Mouse (Mus musculus): Measurements from ENCODE around the gene Osbpl3.
A peak's percentile ranks its signal among the peaks of the same experiment; 100 is the strongest.

Osbpl3 gene

DNA sequence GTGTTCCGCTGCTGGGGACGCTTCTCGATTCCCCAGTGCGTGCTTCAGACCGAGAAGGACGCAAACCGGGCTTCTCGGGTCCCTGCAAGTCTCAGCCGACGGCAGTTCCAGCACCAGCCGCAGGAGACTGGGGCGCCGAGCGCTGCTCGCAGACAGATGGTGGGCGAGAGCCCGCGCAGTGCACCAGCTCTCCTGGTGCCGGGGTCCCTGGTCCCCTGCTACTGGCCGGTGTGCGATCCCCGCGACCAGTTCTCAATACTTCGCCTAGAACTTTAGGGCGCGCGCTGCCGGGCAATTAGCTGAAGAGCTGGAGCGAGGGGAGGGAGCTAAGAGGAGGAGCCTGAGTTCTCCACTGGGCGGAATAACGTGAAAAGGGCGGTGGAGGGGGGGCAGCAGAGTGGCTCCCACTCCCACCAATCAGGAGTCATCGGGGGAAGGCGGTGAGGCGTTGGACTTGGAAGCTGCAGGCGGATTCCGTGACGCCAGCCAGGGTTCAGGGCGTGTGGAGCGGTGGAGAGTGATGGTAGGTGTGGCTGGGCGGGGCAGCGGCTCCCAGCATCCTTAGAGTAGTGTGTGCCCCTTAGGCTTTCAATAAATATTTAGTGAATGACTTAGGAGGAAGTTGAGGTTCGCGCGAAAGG lies at the start of gene Osbpl3:
TSS of gene Osbpl3 (minus strand) at position 373 of the 641 bp plus-strand sequence.
- peak; percentile 85 for DNase-seq

DNA sequence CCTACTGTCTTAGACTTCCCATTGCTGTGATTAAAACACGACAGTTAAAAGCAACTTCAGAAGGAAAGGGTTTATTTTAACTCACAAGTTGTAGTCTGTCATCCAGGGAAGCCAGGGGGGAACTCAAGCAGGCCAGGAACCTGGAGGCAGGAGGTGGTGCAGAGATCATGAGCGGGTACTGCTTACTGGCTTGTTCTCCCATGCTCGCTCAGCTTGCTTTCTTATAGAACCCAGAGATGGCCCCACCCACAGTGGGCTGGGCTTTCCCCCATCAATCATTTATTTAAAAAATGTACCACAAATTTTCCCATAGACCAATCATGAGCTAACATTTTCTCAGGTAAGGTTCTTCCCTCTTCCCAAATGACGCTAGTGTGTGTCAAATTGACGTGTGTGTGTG lies 49.5 kb upstream of the Osbpl3 start:
- peak; percentile 9 for DNase-seq

DNA sequence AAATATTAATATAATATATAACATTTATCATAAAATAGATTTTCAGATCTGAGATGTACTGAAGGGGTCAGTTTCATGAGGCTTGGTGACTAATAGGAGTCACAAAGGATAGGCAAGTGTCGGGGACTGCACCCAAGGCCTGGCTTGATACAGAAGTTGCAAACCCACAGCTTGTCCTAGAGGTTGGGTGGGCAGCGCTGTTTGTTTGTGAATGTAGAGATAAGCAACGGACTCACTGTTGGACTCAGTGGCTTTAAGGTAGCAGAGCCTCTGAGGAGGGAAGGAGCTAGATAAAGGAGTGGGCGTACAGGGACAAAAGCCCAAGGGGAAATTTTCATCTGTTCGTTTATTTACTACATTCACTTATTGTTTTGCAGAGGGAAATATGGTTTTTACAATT lies 48.7 kb upstream of the Osbpl3 start:
- DNase-seq, result peak; percentile 59

DNA sequence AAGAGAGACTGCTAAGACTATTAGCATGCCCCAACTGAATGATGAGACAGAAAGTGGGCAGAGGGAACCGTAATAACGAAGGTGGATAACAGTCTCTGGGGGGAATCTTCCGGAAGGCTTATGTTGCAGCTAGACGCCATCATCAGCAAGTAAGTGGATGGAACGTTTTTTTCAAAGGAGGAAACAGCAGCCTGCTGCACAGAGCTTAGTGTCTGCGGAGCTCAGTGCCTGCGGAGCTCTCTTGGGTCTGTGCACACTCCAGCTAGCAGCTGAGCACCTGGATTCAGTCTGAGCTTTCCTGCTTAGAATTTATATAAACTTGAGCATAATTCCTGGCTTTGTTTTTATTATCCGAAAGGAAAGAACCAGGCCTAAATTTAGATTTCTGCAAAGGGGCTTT lies 47.8 kb upstream of the Osbpl3 start:
- DNase-seq, result no peak

DNA sequence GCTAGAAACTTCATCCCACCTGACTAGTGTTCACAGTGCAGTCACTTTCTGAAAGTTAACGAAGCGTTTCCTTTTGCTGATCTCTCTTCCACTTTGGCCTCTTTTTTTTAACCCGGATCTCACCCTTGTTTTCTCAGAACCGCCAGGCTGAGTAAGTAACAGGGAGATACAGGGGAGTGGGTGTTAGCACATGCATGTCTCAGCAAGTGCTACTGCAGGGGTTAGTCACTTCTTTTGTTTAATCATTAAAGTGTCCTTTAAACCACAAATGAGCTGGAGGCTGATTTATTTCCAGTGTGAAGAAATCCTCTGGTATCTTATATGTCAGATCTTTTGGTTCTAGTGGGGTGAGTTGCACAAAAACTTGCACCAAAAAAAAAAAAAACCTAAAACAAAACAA lies 47.0 kb upstream of the Osbpl3 start:
- DNase-seq, result no peak

DNA sequence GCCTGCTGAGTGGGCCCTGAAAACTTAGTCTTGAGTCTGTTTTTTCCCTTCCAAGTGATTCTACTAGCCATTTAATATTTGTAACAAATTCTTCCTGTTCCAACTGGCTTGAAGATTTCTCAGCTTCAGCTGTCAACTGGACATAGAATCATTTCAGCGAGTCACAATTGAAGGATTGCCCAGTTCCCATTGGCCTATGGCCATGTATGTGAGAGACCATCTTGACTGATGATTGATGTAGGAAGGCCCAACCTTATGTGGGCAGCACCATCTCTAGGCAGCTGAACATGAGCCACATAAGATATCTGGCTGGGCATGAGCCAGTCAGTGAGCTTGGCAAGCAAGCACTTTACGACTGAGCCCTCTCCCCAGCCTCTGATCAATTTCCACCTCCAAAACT lies 42.3 kb upstream of the Osbpl3 start:
- DNase-seq, result no peak

DNA sequence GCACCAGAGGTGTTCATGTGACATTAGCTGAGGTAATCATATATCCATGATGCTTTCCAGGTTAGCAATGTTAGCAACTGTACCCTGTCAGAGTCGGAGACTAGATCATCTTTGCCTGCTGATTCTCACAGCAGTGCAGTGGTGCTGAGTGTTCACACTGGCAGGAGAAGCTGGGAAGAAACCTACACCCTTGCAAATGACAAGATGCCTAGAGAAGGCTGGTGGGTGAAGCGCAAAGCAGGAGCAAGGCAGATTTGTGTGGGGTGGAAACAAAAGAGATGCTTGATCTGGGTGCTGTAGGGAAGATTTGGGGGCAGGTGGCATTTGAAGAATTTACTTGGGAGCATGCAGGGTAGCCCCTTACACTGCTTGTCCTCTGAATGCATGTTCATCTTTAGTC lies 34.5 kb upstream of the Osbpl3 start:
- no peak for DNase-seq

DNA sequence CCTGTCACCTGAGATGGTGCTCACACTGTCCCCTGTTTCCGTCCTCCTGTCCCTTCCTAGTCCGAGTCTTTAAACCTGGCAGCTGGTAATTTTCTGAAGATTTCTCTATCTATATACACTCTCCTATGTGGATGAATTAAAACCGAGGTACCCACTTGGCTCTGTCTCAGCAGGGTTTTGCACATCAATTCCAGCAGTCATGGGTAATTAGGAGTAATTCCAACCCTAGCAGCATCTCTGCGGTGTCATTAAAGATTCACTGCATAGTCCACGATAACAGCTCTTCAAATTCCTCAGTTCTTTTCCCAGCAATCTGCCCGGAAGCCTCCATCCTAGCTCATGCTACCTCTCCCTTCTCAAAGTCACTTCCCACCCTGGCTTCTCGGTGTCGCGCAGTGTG lies 33.4 kb upstream of the Osbpl3 start:
- no peak for DNase-seq

DNA sequence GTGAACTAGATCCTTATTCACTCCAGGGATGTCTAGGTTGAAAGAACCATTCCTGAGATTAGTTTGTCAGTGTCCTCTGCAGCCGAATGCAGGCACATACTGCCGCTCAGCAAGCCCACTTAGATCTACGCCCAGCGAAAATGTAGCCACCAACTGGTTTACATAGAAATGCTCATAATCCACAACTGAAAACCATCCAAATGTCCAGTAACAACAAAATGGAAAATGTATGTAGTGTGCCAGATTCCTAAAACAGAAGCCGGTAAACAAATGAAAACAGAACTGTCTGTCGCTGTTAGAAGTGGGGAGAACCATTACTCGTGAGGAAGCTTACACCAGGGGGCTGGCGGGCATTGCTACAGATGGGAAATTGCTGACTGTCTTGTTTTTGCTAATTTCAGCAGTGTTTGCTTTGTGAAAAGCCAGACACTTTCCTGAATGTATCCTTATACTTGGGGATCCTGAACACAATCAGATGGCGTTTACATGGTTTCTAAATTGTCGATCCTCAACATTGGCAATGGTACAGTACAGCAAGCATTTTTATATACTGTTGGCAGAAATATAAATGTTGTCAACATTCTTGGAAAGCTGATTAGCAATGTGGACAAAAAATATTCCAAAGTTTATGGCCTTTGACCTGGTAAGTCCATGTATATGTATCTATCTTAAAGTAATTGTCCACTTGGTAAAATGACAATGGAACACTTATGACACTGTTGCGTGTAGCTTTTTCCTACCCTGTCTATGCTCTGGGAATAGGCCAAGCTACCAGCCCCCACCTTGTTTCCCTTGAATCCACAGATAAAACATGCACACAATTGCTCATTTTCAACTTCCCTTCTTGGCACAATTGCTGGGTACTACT lies 30.3 kb upstream of the Osbpl3 start:
- DNase-seq, result no peak

DNA sequence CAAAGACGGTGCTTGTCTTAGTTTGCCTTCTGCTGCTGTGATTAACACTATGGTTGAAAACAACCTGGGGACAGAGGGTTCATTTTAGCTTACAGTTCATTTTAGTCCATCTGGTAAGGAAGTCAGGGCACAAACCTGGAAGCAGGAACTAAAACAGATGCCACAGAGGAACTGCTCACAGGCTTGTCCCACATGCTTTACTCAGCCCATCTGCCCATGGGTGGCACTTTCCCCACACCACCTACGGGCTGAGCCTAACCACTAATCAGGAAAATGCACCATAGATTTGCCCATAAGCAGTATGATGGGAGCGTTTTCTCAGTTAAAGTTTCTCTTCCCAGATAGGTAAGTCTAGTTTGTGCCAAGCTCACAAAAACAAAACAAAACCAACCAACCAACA lies 27.4 kb upstream of the Osbpl3 start:
- no peak for DNase-seq

DNA sequence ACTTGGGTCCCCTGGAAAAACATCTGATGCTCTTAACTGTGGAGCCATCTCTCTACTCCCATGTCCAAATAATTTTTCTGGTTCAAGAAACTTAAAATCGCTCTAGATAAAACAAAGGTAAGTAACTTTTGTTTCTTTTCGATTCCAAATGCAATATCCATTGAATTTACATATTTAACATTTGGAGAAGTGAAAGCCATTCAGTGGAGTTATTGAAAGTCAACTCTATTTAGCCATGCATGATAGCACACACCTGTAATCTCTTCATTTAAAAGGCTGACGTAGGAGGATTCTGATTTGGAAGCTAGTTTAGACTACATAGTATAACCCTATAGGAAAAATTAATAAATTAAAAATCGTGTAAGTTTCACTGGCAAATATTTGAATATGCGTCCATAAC lies 25.5 kb upstream of the Osbpl3 start:
- no peak for DNase-seq

DNA sequence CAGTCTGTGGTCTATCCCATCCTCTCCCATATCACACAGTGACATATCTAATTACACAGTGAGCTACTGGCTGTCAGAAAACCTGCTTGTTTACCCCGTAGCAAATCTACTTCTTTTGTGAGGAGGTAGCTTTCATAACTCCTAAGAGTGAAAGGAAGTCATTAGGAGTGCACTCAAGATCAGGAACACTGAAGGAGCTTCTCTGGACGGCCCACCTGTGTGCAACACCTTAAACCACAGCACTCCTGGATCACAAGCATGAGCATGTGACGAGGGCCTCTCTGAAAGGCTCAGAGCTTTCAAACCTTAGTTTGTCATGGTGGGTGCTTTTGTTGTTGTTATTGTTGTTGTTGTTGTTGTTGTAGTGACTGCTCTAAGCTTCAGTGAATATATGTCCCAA lies 10.4 kb upstream of the Osbpl3 start:
- DNase-seq, result no peak

DNA sequence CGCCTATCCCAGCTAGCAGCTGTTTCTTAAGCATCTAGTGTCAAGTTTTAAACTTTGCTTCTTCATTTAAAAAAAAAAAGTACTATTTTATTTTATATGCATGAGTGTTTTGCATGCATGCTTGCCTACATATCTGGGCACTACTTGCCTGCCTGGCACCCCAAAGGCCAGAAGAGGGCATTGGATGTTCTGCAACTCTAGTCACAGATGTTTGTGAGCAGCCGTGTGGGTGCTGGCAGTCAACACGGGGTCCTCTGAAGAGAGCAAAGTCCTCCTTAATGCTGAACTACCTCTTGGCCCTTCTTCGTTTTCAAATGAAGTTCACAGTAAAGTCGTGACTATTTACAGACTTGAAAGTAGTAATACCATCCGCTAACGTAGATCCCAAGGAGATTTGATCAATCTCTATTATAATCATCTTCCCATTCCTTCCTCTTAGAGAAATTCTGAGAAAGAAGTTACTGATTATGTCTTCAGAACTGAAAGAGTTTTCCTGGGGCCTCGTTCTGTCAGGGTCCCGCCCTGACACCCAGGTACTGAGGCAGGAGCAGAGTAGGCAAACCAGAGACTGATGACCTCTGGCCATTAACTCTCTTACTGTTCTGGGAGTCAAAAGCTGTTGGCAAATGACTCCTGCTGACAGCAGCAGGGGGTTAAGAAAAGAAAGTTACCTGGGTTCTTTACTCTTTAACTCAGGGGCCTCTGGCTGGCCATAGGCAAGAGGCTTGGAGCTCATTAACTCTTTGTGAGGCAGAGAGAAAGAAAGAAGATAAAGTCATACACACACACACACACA lies 8.9 kb upstream of the Osbpl3 start:
- DNase-seq, result no peak

DNA sequence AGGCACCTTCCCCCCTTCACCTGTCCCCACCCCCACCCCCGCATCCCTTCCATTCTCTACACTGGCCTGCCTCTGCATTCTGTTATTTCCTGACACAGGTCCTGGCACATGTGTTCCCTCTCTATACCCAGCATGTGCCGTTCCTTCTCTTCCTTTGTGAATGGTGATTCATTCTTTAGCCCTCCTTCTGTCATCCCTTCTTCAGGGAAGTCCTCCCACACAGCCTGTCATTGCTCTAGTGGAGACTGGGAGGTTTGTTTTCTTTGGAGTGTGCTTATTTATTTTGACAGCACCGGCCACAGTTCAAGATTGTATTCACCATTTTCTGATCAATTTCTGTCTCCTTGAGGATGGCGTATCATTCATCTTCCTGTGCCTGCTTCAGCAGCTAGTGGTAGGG lies 6.0 kb upstream of the Osbpl3 start:
- no peak for DNase-seq

DNA sequence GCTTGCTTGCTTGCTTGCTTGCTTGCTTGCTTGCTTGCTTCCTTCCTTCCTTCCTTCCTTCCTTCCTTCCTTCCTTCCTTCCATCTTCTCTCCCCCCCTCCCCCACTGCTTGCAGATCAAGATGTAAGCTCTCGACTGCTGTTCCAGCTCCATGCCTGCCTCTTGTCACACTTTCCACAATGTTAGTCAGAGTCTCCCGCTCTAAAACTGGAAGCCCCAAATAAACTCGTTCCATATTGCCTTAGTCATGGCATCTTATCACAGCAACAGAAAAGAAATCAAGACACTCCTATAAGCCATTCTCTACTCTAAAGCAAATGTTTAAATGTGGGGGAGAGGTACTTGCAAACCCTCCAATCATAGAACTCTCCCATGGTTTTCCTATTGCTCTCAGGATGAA lies 5.6 kb upstream of the Osbpl3 start:
- no peak for DNase-seq

DNA sequence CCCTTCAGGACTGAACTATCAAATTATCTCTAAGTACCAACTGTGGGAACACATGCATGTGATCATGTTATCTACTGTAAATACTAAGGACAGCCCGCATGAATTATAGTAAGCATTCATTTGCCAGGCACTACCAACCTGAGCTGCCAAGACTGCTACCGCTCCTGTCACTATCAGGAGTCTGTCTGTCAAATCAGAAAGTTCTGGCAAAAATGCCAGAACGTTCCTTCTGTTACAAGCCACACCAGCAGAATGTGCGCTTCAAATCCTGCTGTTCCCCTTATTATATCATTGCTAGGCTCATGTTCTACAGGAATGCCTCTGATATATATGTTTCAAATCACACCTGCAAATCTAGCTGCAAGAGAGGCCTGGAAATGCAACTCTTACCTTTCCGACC lies 4.6 kb upstream of the Osbpl3 start:
- no peak for DNase-seq

DNA sequence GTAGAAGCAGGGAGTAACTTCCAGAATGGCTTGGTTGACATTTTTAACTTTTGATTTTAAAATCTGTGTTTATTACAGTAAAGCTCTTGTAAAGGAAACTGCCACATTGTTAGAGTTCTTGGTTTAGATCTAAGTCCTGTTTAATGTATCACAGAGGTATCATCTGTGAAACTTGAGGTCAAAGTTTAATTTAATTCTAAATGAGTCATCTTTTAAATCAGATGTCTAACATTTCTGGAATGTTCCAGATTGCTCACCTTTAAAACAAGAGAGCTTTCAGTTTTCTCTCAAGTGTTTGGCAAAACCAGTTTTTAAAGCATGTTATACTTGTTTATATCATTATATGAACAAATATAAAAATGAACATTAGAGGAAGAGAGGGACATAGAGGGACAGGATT lies 4.2 kb upstream of the Osbpl3 start:
- no peak for DNase-seq

DNA sequence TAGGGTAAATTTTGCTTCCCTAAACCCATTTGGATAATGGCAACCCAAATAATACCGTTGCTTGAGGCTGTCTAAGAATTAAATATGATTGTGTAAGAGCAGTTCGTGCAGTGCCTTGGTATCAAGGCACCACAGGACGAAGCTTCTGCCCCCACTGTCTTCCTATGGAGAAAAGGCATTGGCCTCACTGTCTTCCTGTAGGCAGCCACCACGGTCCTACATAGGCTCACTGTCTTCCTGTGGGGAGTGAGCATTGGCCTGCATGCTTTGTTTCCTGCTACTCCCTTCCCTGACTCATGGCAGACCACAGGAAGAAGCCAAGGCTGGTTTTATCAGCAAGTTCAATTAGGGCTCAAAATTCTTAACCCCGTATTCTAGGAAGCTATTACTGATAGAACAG lies 3.3 kb upstream of the Osbpl3 start:
- no peak for DNase-seq

DNA sequence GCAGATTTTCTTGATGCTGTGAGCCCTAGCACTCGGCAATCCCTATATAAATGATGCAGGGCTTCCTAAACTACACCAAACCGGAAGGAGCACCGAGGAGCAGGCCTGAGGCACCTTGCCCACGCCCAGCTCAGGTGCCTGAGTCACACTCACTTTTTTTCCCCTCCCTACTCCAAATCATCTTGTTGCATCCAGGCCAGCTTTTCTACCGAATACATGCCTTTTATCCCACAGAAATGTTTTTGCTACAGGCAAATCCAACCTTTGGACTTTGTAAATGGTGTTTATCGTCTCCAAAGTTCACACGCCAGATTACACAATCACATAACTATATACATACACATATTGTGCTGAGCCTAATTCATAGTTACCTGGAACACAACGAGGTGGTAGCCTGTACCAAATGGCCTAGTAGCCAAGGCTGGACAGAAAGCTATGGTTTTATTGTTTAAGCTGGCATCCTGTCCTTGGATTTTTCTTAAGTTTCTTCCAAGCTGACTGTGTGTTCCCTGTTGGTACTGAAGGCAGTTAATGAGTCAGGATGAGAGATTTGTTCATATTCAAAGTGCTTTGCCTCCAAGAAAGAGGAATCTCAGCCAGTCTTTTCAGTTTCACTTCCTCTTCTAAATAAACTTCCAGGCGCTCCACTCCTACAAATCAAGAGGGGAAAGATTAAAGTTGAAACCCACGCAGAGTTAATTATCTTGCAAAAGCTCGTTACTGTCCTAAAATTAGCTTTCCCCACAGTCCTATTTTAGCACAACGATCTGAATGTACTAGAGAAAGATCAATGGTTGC lies 1.7 kb upstream of the Osbpl3 start:
- DNase-seq, result no peak

DNA sequence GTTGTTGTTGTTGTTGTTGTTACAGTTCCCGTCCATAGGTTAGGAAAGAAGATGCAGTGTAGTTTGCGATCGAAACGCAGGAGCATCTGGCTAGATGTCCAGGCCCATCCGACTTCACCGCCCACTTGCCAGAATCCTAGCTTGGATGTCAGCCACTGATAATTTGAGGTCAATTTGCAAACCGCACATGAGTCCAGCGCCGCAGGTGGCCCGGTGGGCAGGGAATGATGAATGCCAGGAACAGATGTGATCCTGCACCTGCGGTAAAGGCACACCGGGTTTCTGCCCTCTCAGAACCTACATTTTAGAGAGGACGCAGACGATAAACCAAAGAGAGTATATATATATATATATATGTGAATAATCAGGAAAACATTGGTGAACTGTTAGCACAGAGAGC lies 705 bp upstream of the Osbpl3 start:
- DNase-seq, result no peak

DNA sequence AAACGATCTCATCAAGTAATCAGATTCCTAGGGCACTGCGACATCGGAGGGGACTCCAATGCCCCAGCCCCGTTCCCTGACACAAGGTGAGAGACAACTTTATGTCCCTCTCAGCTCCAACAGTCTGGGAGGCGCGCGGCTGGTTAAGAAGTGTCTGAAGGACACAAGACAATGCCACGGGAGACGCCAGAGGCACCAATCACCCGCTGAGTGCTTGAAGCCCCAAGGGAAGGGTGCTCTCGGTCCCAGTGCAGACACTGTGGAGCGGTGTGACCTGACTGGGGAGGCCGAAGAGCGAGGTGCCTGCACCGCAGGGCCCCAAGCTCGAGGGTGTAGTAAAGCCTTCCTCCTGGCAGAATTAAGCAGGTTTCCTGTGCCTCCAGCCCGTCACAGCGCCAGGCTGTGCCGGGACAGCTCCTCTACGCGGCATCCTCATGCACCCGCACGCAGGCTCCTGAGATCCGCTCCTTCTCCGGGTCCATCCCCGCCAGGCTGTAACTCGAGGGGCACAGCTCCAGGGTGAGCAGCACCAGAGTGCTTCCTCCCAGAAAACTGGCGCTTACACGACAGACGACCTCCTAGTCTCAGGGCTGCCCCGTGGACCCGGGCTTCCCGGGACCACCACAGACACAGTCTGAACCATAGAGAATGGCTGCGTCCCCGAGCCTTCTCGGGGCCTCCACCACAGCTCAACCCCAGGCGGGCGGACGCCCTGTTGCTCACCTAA lies 736 bp downstream of the Osbpl3 start:
- DNase-seq, result peak; percentile 29

DNA sequence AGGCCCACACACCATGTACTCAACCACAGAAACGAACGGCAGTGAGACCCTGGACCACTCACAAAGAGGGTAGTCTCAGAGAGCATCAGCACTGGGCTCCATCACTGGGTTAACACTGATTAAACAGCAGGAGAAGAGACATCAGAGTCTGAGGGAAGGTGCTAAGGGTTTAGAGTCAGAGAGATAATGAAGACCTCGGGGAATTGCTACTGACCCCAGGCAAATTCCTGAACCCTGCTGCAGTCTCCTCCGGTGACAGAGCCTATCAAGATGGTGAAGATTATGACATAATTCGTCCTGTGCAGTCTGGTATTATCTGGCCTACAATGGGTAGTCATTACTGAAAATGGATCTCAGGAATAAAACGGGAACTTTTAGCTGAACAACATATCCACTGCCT lies 2.4 kb downstream of the Osbpl3 start:
- DNase-seq, result no peak

Measured in liver (tissue).